8 mouse cellular contexts compared by ENCODE assay signal in the genomic region with DNA sequence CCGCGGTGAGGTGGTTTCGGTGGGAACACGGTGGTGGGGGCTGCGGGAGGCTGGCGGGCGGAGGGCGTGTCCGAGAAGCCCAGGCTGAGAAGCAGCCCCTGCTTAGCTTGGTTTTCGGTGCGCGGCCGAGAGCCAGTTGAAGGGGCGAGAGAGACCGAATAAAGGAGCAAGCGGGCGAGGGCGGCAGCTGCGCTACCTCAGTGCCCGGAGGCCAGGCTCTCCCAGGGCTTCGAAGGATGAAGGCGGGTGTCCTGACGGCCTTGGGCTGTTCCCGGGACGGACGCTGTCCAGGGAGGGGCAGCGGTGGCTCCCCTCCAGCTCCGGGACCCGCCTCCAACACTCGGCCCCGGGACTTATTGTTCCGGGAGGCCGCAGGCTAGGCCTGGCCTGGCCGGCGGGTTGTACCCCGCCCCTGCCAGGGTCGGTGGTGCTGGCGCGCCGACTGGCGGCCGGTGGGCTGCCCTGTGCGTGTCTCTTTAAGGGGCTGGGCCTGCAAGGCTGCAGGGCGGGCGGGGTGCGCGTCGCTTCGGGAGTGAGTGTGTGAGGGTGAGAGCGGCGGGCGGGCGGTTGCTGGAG. TPM values are rescaled to one million over a fixed set of nuclear protein-coding genes. Genes with fewer than 3 reads are reported as not detected.
DNase-seq lines count a peak whose midpoint lies in the region; ATAC-seq and TF ChIP-seq lines count a peak whose summit lies in the region.

No protein-coding gene starts in this region.

- H3K4me1 ChIP-seq in cortical plate, adult 2 months (ENCODE audit: control insufficient read depth, insufficient read depth, low read length): peaks cover 5% of the 10 kb centered on the region

- peak overlapping the region; percentile 95 for H3K4me3 ChIP-seq in cortical plate, adult 2 months (ENCODE audit: insufficient read depth, low read length)

- peak; percentile 90 to 94 for DNase-seq in gastrocnemius, adult 8-10 months (ENCODE audit: low spot score in 2 of 2)
- DNase-seq in induced T-regulatory cell, adult 2 months (ENCODE audit: low read depth): peak; percentile 94
- DNase-seq in left cerebral cortex, adult 9 months (ENCODE audit: low spot score in 2 of 2): peak; percentile 76 to 93
- peak; percentile 95 for DNase-seq in right cerebral cortex, postnatal 14 days
- DNase-seq in urinary bladder, postnatal 36 days (ENCODE audit: low spot score in 2 of 2): peak; percentile 89 to 95

- ATAC-seq in activated CD4-positive, CD25-positive, alpha-beta regulatory T cell, adult 4 months: peak; percentile 90
- peak; percentile 88 for ATAC-seq in megakaryocyte progenitor cell, adult 5-6 weeks (replicated peaks; ENCODE audit: poor library complexity)

- TF ChIP-seq POLR2A in cortical plate, adult 2 months (IDR thresholded peaks at IDR 0.05; ENCODE audit: extremely low read depth, insufficient read depth, low read length): no peak

- TF ChIP-seq CTCF in cortical plate, adult 2 months (IDR thresholded peaks at IDR 0.05; ENCODE audit: extremely low read depth, insufficient read depth, low read length): peak; percentile 33; the same call in 1 of the 2 replicates

- H3K27ac ChIP-seq in cortical plate, adult 2 months (ENCODE audit: insufficient read depth, low read length): peak overlapping the region; percentile 71

RNA-seq across cellular contexts. Expression of a gene that starts 0.4 kb away (rescaled TPM):
- polyA plus RNA-seq in activated CD4-positive, CD25-positive, alpha-beta regulatory T cell, adult 4 months (2017; shearing (Covaris generic)): 10 to 100 TPM; 45.4 to 50.4 TPM
- 64.8 and 64.9 TPM in 2 replicates for polyA plus RNA-seq in cortical plate, adult 2 months (2012; rRNA removed)
- total RNA-seq in gastrocnemius, adult 8-10 months (2022): 10 to 100 TPM; 19.6 to 27.3 (median 25.4) TPM
- total RNA-seq in megakaryocyte progenitor cell, adult 5-6 weeks (2015): 139 and 161 TPM in 2 replicates
- total RNA-seq in megakaryocyte progenitor cell, adult 5-6 weeks (2017): 113 and 160 TPM in 2 replicates

RNA-seq across cellular contexts. Expression of a gene that starts 55.2 kb away (rescaled TPM):
- polyA plus RNA-seq in activated CD4-positive, CD25-positive, alpha-beta regulatory T cell, adult 4 months (2017; shearing (Covaris generic)): under 1 TPM; 0.38 to 0.46 TPM
- 4.0 and 5.3 TPM in 2 replicates for polyA plus RNA-seq in cortical plate, adult 2 months (2012; rRNA removed)
- under 1 TPM in 1 of 4 experiments, not detected in 3; 0.12 TPM for total RNA-seq in gastrocnemius, adult 8-10 months (2022)
- 0.77 and 1.4 TPM in 2 replicates for total RNA-seq in megakaryocyte progenitor cell, adult 5-6 weeks (2015)
- total RNA-seq in megakaryocyte progenitor cell, adult 5-6 weeks (2017): 0.87 and 1.7 TPM in 2 replicates

RNA-seq across cellular contexts. Expression of a gene that starts 55.5 kb away (rescaled TPM):
- 10 to 100 TPM in 1 of 2 experiments, 1 to 10 TPM in 1; 9.3 to 11.2 TPM for polyA plus RNA-seq in activated CD4-positive, CD25-positive, alpha-beta regulatory T cell, adult 4 months (2017; shearing (Covaris generic))
- polyA plus RNA-seq in cortical plate, adult 2 months (2012; rRNA removed): 27.3 and 28.8 TPM in 2 replicates
- 1 to 10 TPM; 5.2 to 7.9 (median 6.6) TPM for total RNA-seq in gastrocnemius, adult 8-10 months (2022)
- 11.1 and 11.5 TPM in 2 replicates for total RNA-seq in megakaryocyte progenitor cell, adult 5-6 weeks (2015)
- total RNA-seq in megakaryocyte progenitor cell, adult 5-6 weeks (2017): 8.4 and 11.4 TPM in 2 replicates

Comparison
In these comparisons a context has a peak if more than half of its experiments do, and no peak if none do; other contexts are left out.
1. Peak in every context shown above with its lines: DNase-seq, ATAC-seq, H3K4me3 ChIP-seq and H3K27ac ChIP-seq.
2. RNA of a gene that starts 0.4 kb away (total RNA-seq): 113 to 161 TPM in megakaryocyte progenitor cell, adult 5-6 weeks; 19.6 to 27.3 TPM in gastrocnemius, adult 8-10 months; every median in the first group is over 4 times any median in the second.